Mouse (Mus musculus): Measurements from ENCODE around the gene Ttf2.

Ttf2 gene

DNA sequence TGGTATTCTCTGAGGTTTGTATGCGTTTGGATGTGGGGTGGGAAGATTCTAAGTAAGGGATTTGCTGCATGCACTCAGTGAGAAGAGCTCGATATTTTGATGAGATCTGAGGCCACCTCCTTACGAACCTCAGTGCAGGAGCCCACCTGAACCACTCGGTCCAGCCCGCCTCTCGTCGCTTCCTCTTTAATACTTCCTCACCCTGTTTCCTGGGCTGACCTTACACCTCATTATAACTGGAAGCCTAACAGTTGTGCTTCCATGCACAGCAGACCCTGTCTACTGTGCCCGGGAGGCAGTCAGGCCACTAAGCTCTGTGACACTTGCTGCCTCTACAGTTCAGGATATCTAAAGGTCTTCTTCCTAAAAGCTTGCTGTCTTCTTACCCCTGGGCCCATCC lies 9.8 kb upstream of the Ttf2 start:
- no peak for DNase-seq (ENCODE audit: low read depth, low spot score)

DNA sequence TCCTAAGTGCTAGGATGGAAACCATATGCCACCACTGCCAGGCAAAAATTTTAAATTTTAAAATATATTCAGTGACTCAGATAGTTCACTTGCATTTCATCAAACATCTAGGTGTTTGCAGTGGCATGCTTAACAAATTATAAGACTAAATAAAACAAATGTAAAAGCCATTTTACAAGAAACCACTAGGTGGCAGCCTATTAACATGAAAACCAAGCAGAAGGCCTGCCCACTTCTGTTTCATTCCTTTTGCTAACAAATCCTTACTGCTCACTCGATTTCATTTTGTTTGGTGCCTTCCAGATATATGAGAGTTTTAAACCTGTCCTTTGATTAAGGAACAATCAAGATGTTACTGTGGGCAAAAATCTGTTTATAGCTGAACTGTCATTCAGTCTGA lies 4.4 kb upstream of the Ttf2 start:
- peak; percentile 57 for DNase-seq (ENCODE audit: low read depth, low spot score)

DNA sequence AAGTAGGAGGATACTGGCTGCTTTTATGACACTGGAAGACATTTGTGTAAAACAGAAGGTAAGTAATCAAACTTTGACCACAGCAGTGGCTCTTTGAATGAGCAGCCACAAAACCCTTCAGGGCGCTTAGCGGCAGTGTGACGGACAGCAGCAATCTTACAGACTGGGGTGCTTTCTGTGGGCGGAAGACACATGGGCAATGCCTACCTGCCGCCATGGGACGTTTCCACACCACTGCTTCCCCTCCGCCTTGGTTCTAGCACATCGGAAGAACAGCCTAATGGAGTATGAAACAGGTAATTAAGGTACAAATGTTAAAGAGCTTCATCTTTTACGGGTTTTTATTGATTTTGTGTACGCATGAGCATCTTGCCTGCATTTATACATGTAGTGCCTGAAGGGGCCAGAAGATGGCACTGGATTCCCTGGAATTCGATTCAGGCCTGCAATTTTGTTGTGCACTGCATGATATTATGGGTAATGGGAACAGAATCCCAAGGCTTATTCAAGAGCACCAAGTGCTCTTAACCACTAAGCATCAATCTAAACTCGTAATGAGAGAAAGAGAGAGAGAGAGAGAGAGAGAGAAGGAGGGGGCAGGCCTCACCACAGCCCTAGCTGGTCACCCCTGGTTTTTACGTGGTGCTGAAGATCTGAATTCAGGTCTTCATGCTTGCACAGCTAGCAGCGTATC lies 5.5 kb downstream of the Ttf2 start:
- DNase-seq (ENCODE audit: low read depth, low spot score), result peak; percentile 51

DNA sequence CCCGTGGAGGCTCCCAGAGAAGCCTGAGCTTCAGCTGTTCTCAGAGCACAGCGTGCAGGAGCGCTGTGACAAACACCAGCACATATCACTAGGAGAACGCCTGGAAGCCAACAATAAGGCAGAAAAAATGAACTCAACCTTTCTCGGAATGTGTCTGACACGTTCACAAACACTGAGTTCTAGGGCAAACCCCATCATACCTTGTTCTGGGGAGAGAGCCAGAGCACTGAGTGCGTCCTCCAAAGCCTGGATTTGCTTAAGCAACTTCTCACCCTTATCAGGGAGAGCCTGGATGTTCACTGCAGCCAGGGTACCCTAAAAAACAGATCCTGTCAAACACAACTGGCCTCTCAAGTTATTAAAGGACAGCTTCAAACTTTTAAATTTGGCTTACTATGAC lies 8.0 kb downstream of the Ttf2 start:
- DNase-seq (ENCODE audit: low read depth, low spot score), result no peak

DNA sequence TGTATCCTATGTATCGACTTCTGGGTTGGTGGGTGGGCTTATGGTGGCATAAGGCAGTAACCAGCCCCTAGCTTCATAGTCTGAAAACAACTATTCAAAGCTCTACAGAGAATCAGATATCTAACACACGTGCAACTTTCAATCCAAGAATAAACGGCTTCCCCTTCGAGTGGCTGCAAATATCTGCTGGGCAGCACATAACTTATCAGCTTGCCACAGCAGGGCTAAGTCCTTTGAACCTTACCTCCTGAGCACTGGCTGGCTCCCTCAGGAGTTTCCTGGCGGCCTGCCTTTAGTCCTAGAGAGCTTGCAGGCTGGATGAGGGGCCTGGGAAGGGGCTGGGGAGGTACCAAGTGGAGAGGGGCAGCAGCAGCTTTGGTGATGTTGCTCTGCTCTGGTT lies 8.5 kb downstream of the Ttf2 start:
- DNase-seq (ENCODE audit: low read depth, low spot score), result no peak

DNA sequence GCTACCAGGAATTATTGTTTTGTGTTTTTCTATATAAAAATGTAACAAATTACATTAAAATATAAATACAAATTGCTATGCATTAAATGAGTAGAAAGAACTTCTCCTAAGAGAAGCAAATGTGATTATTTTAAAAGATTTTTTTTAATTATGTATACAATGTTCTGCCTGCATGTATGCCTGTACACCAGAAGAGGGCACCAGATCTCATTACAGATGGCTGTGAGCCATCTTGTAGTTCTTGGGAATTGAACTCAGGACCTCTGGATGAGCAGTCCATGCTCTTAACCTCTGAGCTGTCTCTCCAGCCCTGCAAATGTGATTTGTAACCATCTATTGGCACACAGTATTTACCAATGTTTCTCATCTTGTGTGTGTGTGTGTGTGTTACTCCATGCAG lies 14.8 kb downstream of the Ttf2 start:
- peak; percentile 31 for DNase-seq (ENCODE audit: low read depth, low spot score)

DNA sequence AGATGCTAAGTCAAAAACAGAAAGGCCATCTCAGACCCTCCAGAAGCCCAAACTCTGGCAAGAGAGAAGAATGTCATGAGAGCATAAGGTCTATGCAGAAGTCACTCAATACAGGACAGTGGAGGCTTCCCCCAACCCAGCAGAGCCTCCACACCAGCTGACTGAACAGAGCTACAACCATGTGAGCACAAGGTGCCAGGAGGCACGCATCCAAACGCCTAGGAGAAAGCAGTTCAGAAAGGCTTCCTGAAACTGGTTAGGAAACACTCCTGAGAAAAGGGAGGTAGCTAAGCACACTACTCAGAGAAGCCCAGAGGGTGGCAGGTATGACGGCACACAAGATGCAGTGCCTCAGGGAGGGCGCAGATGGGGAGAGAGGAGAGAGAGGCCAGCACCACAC lies 17.9 kb downstream of the Ttf2 start:
- DNase-seq (ENCODE audit: low read depth, low spot score), result no peak

DNA sequence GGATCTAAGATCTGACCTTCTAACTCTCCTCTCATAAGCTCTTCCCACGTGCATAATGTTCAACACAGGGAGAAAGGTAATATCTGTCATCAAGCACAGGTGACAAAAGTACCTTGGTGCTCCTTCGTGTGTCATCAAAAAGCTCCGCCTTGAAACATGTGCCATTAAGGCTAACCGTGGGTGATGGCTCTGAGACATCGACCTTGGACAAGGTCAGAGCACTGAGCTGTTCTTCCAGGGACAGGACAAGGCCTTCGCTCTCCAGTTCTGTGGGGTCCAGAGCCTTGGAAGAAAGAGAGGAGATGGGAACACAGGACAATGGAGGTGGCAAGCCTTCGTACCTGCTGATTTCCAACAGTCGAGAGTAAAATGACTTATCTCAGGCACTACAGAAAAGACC lies 22.2 kb downstream of the Ttf2 start:
- no peak for DNase-seq (ENCODE audit: low read depth, low spot score)

DNA sequence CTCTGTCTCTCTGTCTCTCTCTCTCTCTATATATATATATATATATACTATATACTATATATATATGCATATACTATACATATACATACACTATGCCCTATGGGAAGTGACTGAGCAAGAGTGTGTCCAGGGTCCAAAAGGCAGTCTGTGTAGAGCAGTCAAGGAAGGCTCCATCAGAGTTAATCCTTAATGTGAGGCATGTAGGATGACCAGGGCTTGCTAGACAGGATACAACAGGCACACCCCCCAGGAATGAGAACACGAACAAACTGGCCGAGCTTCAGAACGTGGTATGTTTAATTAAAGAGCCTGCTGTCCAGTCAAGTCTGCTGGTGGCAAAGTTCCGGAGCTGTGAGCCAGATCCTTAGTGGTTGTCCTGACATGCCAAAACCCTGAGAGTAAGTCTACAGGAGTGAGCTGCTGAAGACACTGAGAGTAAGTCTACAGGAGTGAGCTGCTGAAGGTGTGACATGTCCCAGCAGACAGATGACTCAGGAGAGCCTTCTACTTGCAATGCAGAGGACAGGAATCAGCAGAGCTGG lies 28.9 kb downstream of the Ttf2 start:
- no peak for DNase-seq (ENCODE audit: low read depth, low spot score)

DNA sequence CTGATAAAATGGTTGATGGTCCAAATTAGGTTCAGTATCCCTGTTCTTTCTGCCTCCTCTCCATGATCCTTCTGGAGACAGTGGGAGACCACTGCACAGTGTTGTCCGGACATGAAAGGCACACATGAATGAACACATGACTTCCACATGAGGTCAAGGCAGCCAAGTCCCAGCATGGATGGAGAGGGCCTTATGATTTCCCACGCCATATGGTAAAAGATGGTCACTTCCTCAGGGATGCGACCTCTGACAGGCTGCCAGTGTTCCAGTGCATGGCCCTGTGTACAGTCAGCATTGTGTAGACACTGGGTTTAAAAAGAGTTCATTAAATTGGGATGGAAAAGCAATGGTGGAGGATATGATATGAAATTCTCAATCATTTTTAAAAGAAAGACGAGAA lies 31.3 kb downstream of the Ttf2 start:
- DNase-seq (ENCODE audit: low read depth, low spot score), result no peak

DNA sequence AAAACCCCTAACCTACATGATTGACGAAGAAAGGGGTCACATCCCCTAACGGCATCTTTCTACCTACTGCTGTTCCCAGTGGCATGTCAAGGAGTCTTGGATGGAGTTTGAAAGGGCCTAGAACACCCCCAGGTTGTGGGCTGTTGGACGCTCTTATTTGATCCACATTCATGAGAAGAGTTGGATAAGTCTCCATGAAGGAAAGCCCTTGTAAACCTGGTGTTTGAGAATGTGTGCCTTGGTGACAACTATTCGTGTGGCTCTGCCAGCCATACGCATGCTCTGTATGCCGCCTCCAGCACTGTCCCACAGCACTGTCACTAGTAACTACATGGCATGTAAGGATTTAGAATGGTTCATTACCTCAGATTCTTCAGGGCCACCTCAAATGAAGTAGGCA lies 33.3 kb downstream of the Ttf2 start:
- no peak for DNase-seq (ENCODE audit: low read depth, low spot score)

DNA sequence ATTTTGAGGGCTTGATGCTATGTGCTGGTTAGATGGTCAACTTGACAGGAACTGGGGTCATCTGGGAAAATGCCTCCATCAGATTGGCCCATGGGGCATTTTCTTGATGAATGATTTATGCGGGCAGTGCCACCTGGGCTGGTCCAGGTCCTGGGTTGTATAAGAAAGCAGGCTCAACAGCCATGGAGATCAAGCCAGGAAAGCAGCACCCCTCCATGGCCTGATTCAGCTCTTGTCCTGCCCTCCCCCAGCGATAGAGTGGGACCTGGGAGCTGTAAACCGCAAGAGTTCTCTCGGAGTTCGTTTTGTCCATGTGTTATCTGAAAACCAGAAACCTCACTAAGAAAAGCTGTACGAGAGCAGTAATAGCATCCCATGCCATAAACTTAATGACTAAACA lies 33.9 kb downstream of the Ttf2 start:
- no peak for DNase-seq (ENCODE audit: low read depth, low spot score)

DNA sequence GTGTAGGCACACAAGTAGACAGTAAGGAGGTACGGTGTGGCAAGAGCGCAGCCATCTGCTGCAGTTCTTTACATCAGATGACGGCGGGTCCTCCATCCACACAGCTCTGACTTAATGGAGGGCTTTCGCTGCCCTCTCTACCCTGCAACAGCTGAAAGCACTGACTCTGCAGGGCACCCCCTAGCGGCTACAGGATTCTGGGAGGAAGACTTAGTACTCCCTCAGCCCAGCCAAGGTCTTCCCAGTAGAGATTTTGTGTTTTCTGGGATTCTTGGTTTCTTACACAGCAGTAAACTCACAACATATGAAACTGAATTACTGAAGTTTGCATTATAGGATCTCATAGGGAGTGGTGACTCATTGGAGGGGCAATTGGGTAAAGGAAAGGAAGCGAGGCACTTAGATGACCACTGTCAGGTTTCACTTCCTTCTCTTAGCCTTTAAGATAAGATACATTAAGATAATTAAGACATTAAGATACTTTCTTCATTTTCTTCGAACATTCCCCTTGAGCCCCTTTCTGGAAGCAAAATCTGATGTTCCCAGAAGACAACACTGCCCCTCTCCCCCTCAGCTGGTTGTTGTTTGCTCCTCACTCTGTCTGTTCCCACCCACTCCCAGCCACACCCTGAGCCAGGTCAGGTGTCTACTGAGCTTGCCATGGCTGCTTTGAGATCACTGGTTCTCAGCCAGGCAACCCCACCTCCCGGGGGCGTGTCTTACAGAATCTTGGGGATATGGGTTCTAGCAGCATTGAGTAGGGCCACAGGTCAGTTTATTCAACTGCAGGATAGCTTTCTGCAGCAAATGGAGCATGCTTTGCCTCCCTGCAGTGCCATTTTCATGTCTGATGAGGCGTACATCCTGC lies 37.2 kb downstream of the Ttf2 start:
- peak; percentile 93 for DNase-seq (ENCODE audit: low read depth, low spot score)

DNA sequence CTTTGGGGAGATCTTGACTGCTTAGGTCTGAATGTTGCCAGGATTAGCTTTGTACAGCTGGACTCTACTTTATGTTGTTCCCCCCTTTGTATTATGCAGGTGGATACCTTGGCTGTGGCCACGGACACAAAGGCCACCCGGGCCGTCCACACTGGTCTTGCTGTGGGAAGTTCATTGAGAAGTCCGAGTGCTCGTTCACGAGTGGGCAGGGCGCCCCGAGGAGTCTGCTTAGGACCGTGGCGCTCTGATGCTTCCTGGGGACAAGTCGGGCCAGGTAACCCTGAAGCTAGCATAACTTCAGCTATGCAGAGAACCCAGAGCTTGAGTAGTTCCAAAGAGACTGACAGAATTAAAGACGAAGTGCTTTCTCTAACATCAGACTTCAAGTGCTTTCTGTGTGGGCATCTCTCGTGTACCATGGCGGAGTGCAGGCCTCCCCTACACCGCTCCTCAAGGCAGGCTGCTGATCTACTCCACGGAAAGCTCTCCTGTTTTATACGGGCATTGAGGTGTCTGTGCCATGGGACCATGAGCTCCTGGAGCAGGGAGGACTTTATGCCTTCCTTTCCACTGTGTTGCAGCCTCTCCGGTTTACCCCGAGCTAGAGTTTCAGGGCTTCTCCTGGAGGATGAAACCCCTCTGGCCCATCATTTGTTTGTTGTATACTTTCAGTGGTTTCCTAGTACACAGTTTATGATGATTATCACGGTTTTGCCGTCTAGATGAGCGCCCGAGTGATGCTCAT lies 38.0 kb downstream of the Ttf2 start:
- DNase-seq (ENCODE audit: low read depth, low spot score), result no peak

DNA sequence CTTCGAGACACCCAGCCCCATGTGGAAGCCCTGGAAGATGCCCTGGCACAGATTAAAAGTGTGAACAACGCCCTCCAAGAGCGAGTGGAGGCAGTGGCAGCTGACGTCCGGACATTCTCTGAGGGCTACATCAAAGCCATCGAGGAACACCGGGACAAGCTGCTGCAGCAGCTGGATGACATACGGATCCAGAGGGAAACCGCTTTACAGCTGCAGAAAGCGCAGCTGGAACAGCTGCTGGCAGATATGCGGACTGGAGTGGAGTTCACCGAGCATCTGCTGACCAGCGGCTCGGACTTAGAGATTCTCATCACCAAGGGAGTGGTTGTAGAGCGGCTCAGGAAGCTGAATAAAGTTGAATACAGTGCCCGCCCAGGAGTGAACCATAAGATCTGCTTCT lies 44.3 kb downstream of the Ttf2 start:
- DNase-seq (ENCODE audit: low read depth, low spot score), result no peak

DNA sequence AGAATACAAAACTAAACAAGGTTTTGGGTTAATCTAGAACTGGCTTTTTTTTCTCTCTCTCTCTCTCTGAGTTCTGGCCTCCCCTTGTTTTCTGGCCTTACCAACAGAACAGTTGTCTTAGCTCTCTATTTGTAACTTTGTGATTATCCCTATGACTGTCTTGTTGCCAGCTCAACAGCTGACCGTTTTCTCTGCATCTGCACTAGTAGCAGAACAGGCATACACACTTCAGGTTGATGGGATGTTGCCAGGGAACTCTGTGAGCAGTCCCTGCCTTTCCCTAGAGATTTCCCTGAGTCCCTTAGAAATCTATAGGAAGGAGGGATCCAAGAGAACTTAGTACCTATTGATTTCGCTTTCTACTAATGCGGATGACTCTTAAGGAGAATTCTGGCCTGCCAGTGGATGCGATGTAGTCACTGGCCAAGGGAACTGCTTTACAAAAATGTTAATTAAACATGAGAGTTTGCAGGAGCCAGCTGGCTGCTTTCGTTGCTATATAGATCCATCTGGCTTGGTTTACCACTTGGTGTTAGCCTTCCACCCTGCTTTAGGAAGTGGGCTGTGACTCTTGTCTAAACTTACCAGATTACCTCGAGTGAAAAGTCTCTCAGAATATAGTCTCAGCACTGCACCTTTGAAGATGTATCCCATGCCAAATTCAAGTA lies 45.3 kb downstream of the Ttf2 start:
- no peak for DNase-seq (ENCODE audit: low read depth, low spot score)

DNA sequence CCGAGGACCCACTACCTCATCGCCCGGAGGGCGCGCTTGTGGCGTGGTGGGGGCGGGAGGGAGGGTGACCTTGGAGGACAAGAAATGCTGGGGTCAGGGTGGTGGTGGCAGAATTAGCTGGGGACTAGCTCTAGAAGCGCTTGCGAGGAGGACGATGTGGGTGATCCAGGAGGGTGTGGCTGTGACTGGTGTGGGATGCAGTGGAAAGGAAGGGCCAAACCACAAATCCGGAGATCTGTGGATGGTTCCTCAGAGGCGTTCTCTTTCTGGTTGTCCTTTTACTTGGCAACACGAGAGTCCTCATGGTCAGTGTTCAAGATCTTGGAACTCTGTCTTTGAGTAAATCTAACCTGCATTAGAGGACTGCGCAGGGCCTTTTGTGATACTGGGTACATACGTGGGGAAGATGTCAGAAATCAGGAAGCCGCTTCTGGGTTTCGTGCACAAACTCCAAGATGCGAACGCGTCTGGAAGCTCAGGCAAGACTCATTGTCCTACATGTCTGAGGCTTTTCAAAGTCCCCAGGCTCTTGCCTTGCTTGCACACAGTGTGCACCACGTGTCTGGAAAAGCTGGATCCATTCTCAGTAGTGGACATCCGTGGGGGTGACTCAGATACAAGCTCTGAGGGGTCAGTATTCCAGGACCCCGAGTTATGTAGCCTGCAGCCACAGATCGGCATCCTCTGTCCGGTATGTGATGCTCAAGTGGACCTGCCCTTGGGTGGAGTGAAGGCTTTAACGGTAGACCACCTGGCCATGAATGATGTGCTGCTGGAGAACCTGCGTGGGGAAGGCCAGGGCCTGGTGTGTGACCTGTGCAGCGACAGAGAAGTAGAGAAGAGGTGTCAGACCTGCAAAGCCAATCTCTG lies 46.7 kb downstream of the Ttf2 start:
- no peak for DNase-seq (ENCODE audit: low read depth, low spot score)

DNA sequence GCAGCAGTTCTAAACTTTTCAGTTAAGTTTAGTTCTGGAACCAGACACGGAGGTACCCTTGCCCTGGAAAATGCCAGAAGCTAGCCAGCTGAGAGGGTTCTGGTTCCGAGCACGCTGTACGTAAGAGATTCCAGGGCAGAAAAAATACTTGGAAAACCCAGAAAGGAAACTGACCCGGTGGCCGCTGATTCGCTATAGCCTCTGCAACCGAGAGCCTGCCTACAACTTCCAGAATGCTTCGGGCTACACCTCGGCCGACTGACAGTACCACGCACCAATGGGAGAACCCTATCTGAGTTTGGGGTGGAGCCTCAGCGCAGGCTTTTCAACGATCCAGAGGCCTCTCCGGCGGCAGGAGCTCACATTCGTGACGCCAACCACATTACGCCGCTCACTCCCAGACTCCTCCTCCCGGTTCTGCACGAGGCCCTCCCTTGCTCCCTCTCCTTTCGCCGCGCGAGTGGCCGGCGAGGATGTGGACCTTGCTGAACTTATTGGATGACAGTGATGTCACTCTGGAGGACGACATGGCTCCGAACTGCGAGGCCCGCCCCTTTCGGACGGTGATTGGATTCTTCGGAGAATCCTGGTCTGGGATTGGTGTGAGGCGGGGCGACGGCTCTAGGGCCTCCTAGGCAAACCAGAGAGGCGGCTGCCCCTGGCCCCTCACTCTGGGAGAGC lies 47.5 kb downstream of the Ttf2 start, which contains the start of gene Trim45:
Gene Trim45 (plus strand): TSS at position 378 of the 681 bp plus-strand sequence.
- peak; percentile 100 for DNase-seq (ENCODE audit: low read depth, low spot score)

DNA sequence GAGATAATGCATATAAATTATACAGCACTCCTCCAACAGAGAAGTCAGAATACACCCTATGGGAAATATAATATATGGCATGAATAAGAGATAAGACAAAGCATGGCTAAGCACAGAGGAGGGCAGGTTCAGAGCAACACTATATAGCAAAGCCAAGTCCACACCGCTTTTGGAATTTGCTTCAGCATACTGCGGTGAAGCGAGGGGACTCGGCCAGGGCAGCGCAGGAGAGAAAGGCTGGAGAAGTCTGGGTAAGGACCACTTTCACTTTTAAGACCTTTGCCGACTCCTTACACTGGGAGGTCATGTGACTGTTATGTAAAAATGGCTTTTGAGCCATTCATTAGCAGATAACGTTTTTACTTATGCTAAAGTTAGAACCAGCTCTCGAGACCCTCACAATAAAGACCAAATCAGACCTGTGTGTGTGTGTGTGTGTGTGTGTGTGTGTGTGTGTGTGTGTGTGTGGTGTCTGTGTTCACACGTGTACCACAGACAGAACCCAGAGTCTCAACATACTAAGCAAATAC lies 48.8 kb downstream of the Ttf2 start:
- no peak for DNase-seq (ENCODE audit: low read depth, low spot score)

DNA sequence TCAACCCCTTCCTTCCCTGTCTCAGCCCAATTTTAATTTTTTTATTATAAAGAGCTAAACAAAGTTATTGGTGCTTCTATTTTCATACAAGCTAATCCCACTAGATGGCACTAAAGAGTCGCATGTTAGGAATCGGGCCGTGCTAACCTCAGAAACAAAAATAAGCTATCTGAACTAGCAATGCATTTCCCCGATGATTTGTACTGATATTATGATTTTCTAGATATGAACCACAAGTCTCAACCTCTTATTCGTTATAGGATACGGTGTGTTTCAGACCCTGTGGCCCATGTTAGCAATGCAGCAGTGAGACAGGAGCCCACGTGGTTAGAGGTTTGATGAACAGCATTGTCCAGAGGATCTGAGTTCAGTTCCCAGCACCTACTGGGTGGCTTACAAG lies 52.6 kb downstream of the Ttf2 start:
- DNase-seq (ENCODE audit: low read depth, low spot score), result peak; percentile 58
